Mouse (Mus musculus) lung, adult 2 months (tissue): Measurements from ENCODE around the gene Rad51d. TPM values are rescaled to one million over a fixed set of nuclear protein-coding genes. Genes with fewer than 3 reads are reported as not detected.

Experiments used
- DNase-seq: peaks from one replicate; pipeline ENCODE4 v3.0.0; 2022
- H3K4me1 ChIP-seq: fragments of 200-500 bp; 2 replicates; pipeline ENCODE4 v1.6.1; 2011; ENCODE audit warnings: low read length; ENCODE audit not compliant: control insufficient read depth, insufficient read depth
- H3K4me3 ChIP-seq: fragments of 200-500 bp; replicated peaks from 2 replicates; pipeline ENCODE3; 2011; ENCODE audit warnings: low read depth, mild to moderate bottlenecking, control low read depth, low read length; ENCODE audit errors: extremely low read depth
- CTCF ChIP-seq: fragments of 200-500 bp; IDR thresholded peaks from 2 replicates; pipeline ENCODE4 v1.5.1; 2011; ENCODE audit warnings: mild to moderate bottlenecking, low read length, control low read depth; ENCODE audit not compliant: insufficient read depth
- POLR2A ChIP-seq: fragments of 200-500 bp; IDR thresholded peaks from 2 replicates; pipeline ENCODE4 v1.6.1; 2011; ENCODE audit warnings: low read depth, mild to moderate bottlenecking, control low read depth, low read length, borderline replicate concordance; ENCODE audit errors: extremely low read depth
- WGBS: fragments of 180-500 bp; shearing (Covaris S2); methylation state at CpG from one replicate; pipeline ENCODE4 v1.1.7; 2018; 5-methylcytosine and 5-hydroxymethylcytosine counted together
- polyA plus RNA-seq: library from polyadenylated mRNA; depleted of rRNA; stranded (reverse); fragments of >200 nt; gene quantifications from 2 replicates; pipeline ENCODE4 v1.2.3, GENCODE M21; 2012

Gene Rad51d
- polyA plus RNA-seq, 1 experiment: 11.7 TPM

GRCm38 (mm10) chr11:82871031-82871446, 19.4 kb downstream of the Rad51d start, which contains the start of gene Rffl:
Gene Rffl (minus strand): TSS chr11:82871210.
- under 1% methylated on average over 34 of the region's 43 CpGs for WGBS
- peak; percentile 61 for TF ChIP-seq CTCF
- peak; percentile 26; the same call in 1 of the 2 replicates for TF ChIP-seq POLR2A
- H3K4me1 ChIP-seq: peaks cover 5% of the 10 kb centered on the region
- DNase-seq: peak; percentile 89
- H3K4me3 ChIP-seq: peak within 1 kb of the TSS; percentile 86

- 0 out of 2 replicates have a peak, but pooled peaks have one; percentile 16 for TF ChIP-seq POLR2A
- TF ChIP-seq CTCF: no peak
- WGBS: 1% methylated on average over 36 of the region's 36 CpGs
- DNase-seq: peak; percentile 66
- Histone ChIP-seq H3K4me1 (peaks cover 5% of the 10 kb centered on the region), H3K4me3 (peak overlapping the region; percentile 86)
Measured at GRCm38 (mm10) chr11:82870173-82871030, 20.0 kb downstream of the Rad51d start.

GRCm38 (mm10) chr11:82869506-82870172, 20.8 kb downstream of the Rad51d start:
- H3K4me1 ChIP-seq: peaks cover 5% of the 10 kb centered on the region
- H3K4me3 ChIP-seq: peak overlapping the region; percentile 86
- 50% methylated on average over 9 of the region's 9 CpGs for WGBS
- no peak for DNase-seq
- no peak for TF ChIP-seq POLR2A
- no peak for TF ChIP-seq CTCF

- WGBS: 76% methylated on average over 5 of the region's 5 CpGs
- Histone ChIP-seq H3K4me3 (no peak overlapping the region), H3K4me1 (peaks cover 5% of the 10 kb centered on the region)
- no peak for DNase-seq
- no peak for TF ChIP-seq POLR2A
- no peak for TF ChIP-seq CTCF
Measured at GRCm38 (mm10) chr11:82867956-82868355, 22.5 kb downstream of the Rad51d start.

- Histone ChIP-seq H3K4me3 (no peak overlapping the region), H3K4me1 (peaks cover 5% of the 10 kb centered on the region)
- DNase-seq: no peak
- TF ChIP-seq CTCF: no peak
- 35% methylated on average over 7 of the region's 7 CpGs for WGBS
Measured at GRCm38 (mm10) chr11:82866850-82867564, 23.4 kb downstream of the Rad51d start.

GRCm38 (mm10) chr11:82865957-82866356, 24.5 kb downstream of the Rad51d start:
- 87% methylated on average over 10 of the region's 10 CpGs for WGBS
- DNase-seq: no peak
- TF ChIP-seq POLR2A: no peak
- no peak for TF ChIP-seq CTCF
- Histone ChIP-seq H3K4me1 (peaks cover 7% of the 10 kb centered on the region), H3K4me3 (no peak overlapping the region)

GRCm38 (mm10) chr11:82863488-82863931, 26.9 kb downstream of the Rad51d start:
- no peak overlapping the region for H3K4me3 ChIP-seq
- TF ChIP-seq POLR2A: no peak
- TF ChIP-seq CTCF: no peak
- 63% methylated on average over 4 of the region's 4 CpGs for WGBS
- no peak for DNase-seq
- H3K4me1 ChIP-seq: peaks cover 4% of the 10 kb centered on the region

GRCm38 (mm10) chr11:82863059-82863458, 27.4 kb downstream of the Rad51d start:
- TF ChIP-seq POLR2A (no peak), CTCF (no peak)
- H3K4me3 ChIP-seq: no peak overlapping the region
- H3K4me1 ChIP-seq: peaks cover 4% of the 10 kb centered on the region
- 93% methylated on average over 2 of the region's 2 CpGs for WGBS
- DNase-seq: no peak

GRCm38 (mm10) chr11:82862638-82863037, 27.8 kb downstream of the Rad51d start:
- no peak overlapping the region for H3K4me3 ChIP-seq
- H3K4me1 ChIP-seq: peaks cover 4% of the 10 kb centered on the region
- TF ChIP-seq POLR2A: no peak
- no peak for TF ChIP-seq CTCF
- 84% methylated on average over 9 of the region's 9 CpGs for WGBS
- no peak for DNase-seq
